Mouse (Mus musculus) midbrain, embryonic 15.5 days (tissue): ENCODE measurements at regions not wholly inside any gene's neighbourhood (a gene's known extent, or its start where the extent isn't known, plus 50 kb on each side); places are given as distances from the start of the nearest gene placed in this dataset.

Experiments used
- ATAC-seq: fragments of 200-750 bp; cut with Nextera tagmentation; replicated peaks from 2 replicates; pipeline ENCODE4 v1.8.0; 2017; ENCODE audit warnings: moderate TSS enrichment
- H3K27ac ChIP-seq: fragments of 300-500 bp; sonication (generic); 2 replicates; pipeline ENCODE4 v1.5.1; 2015; ENCODE audit warnings: mild to moderate bottlenecking, inconsistent platforms
- H3K27me3 ChIP-seq: fragments of 300-500 bp; sonication (generic); replicated peaks from 2 replicates; pipeline ENCODE4 v1.6.1; 2015; ENCODE audit warnings: inconsistent platforms
- H3K36me3 ChIP-seq: fragments of 300-500 bp; sonication (generic); replicated peaks from 2 replicates; pipeline ENCODE4 v1.6.1; 2015; ENCODE audit warnings: inconsistent platforms
- H3K4me1 ChIP-seq: fragments of 300-500 bp; sonication (generic); 2 replicates; pipeline ENCODE4 v1.6.1; 2015; ENCODE audit warnings: inconsistent platforms
- H3K4me2 ChIP-seq: fragments of 300-500 bp; sonication (generic); 2 replicates; pipeline ENCODE4 v1.6.1; 2015; ENCODE audit warnings: inconsistent platforms, mild to moderate bottlenecking, moderate library complexity
- H3K4me3 ChIP-seq: fragments of 300-500 bp; sonication (generic); 2 replicates; pipeline ENCODE4 v1.5.1; 2015; ENCODE audit warnings: mild to moderate bottlenecking, inconsistent platforms
- H3K9ac ChIP-seq: fragments of 300-500 bp; sonication (generic); 2 replicates; pipeline ENCODE4 v1.6.1; 2015; ENCODE audit warnings: mild to moderate bottlenecking, inconsistent platforms
- H3K9me3 ChIP-seq: fragments of 300-500 bp; sonication (generic); 2 replicates; pipeline ENCODE4 v1.6.1; 2016; ENCODE audit warnings: inconsistent platforms
- WGBS: fragments of 180-500 bp; shearing (Covaris S2); methylation state at CpG from one replicate; pipeline ENCODE4 v1.1.7; 2015; ENCODE audit warnings: mixed read lengths; 5-methylcytosine and 5-hydroxymethylcytosine counted together

GRCm38 (mm10) chr14:99603257-99603656 is 304.8 kb downstream of the Klf5 start:
- Histone ChIP-seq H3K4me1 (no peaks in the 10 kb centered on the region), H3K27ac (no peak overlapping the region), H3K36me3 (no peaks in the 10 kb centered on the region), H3K27me3 (no peaks in the 10 kb centered on the region), H3K4me3 (no peak overlapping the region), H3K9ac (no peak overlapping the region), H3K9me3 (no peaks in the 10 kb centered on the region), H3K4me2 (no peak overlapping the region)
- no peak for ATAC-seq
- WGBS = 33% methylated on average over 2 of the region's 2 CpGs

- Histone ChIP-seq H3K4me2 (no peak overlapping the region), H3K36me3 (no peaks in the 10 kb centered on the region), H3K4me3 (no peak overlapping the region), H3K9me3 (no peaks in the 10 kb centered on the region), H3K4me1 (no peaks in the 10 kb centered on the region), H3K27me3 (no peaks in the 10 kb centered on the region), H3K9ac (no peak overlapping the region), H3K27ac (no peak overlapping the region)
- no peak for ATAC-seq
- WGBS = 62% methylated on average over 6 of the region's 6 CpGs
These were observed 307.0 kb downstream of the Klf5 start for GRCm38 (mm10) chr14:99605351-99606100.

- Histone ChIP-seq H3K4me3 (no peak overlapping the region), H3K4me2 (no peak overlapping the region), H3K36me3 (no peaks in the 10 kb centered on the region), H3K27ac (no peak overlapping the region), H3K9me3 (no peaks in the 10 kb centered on the region), H3K4me1 (no peaks in the 10 kb centered on the region), H3K9ac (no peak overlapping the region), H3K27me3 (no peaks in the 10 kb centered on the region)
- no peak for ATAC-seq
- WGBS = 96% methylated on average over 2 of the region's 2 CpGs
These were observed 310.5 kb downstream of the Klf5 start for GRCm38 (mm10) chr14:99609003-99609402.

GRCm38 (mm10) chr14:99611435-99611834 is 312.9 kb downstream of the Klf5 start:
- Histone ChIP-seq H3K27ac (no peak overlapping the region), H3K27me3 (no peaks in the 10 kb centered on the region), H3K4me2 (no peak overlapping the region), H3K9me3 (no peaks in the 10 kb centered on the region), H3K36me3 (no peaks in the 10 kb centered on the region), H3K9ac (no peak overlapping the region), H3K4me1 (no peaks in the 10 kb centered on the region), H3K4me3 (no peak overlapping the region)
- ATAC-seq = no peak
- 92% methylated on average over 5 of the region's 5 CpGs for WGBS

- no peaks in the 10 kb centered on the region for H3K36me3 ChIP-seq
- no peaks in the 10 kb centered on the region for H3K27me3 ChIP-seq
- no peak overlapping the region for H3K4me3 ChIP-seq
- H3K4me2 ChIP-seq = no peak overlapping the region
- H3K9ac ChIP-seq = no peak overlapping the region
- WGBS = 94% methylated on average over 3 of the region's 3 CpGs
- no peak overlapping the region for H3K27ac ChIP-seq
- 0 out of 2 replicates have a peak, but pooled peaks cover 4% of the 10 kb centered on the region for H3K4me1 ChIP-seq
- no peaks in the 10 kb centered on the region for H3K9me3 ChIP-seq
- no peak for ATAC-seq
These were observed 313.6 kb downstream of the Klf5 start for GRCm38 (mm10) chr14:99612114-99612513.

GRCm38 (mm10) chr14:99614748-99615147 is 316.3 kb downstream of the Klf5 start:
- no peaks in the 10 kb centered on the region for H3K9me3 ChIP-seq
- 0 out of 2 replicates have a peak, but pooled peaks cover 4% of the 10 kb centered on the region for H3K4me1 ChIP-seq
- 92% methylated on average over 3 of the region's 3 CpGs for WGBS
- no peak overlapping the region for H3K27ac ChIP-seq
- no peak overlapping the region for H3K4me3 ChIP-seq
- H3K9ac ChIP-seq = no peak overlapping the region
- H3K36me3 ChIP-seq = no peaks in the 10 kb centered on the region
- no peaks in the 10 kb centered on the region for H3K27me3 ChIP-seq
- H3K4me2 ChIP-seq = no peak overlapping the region
- no peak for ATAC-seq

GRCm38 (mm10) chr14:99616655-99617335 is 318.3 kb downstream of the Klf5 start:
- Histone ChIP-seq H3K4me3 (no peak overlapping the region), H3K36me3 (no peaks in the 10 kb centered on the region), H3K27ac (no peak overlapping the region), H3K9ac (no peak overlapping the region), H3K27me3 (no peaks in the 10 kb centered on the region), H3K9me3 (no peaks in the 10 kb centered on the region), H3K4me2 (no peak overlapping the region), H3K4me1 (0 out of 2 replicates have a peak, but pooled peaks cover 4% of the 10 kb centered on the region)
- 54% methylated on average over 7 of the region's 7 CpGs for WGBS
- ATAC-seq = no peak

GRCm38 (mm10) chr14:99617374-99617773 is 318.9 kb downstream of the Klf5 start:
- no peak overlapping the region for H3K4me3 ChIP-seq
- 88% methylated on average over 2 of the region's 2 CpGs for WGBS
- ATAC-seq = no peak

GRCm38 (mm10) chr14:99621538-99621937 is 323.0 kb downstream of the Klf5 start:
- no peak overlapping the region for H3K27ac ChIP-seq
- H3K9me3 ChIP-seq = no peaks in the 10 kb centered on the region
- 0 out of 2 replicates have a peak, but pooled peaks cover 3% of the 10 kb centered on the region for H3K4me1 ChIP-seq
- 86% methylated on average over 3 of the region's 3 CpGs for WGBS
- H3K9ac ChIP-seq = no peak overlapping the region
- no peak for ATAC-seq
- no peak overlapping the region for H3K4me3 ChIP-seq
- H3K27me3 ChIP-seq = no peaks in the 10 kb centered on the region
- no peaks in the 10 kb centered on the region for H3K36me3 ChIP-seq
- no peak overlapping the region for H3K4me2 ChIP-seq

More at GRCm38 (mm10) chr14:99617374-99617773, 318.9 kb downstream of the Klf5 start:
- no peaks in the 10 kb centered on the region for H3K9me3 ChIP-seq
- no peaks in the 10 kb centered on the region for H3K36me3 ChIP-seq
- H3K4me2 ChIP-seq = no peak overlapping the region
- no peak overlapping the region for H3K27ac ChIP-seq
- H3K9ac ChIP-seq = no peak overlapping the region
- no peaks in the 10 kb centered on the region for H3K27me3 ChIP-seq
- 0 out of 2 replicates have a peak, but pooled peaks cover 4% of the 10 kb centered on the region for H3K4me1 ChIP-seq

GRCm38 (mm10) chr14:99624380-99625327 is 326.2 kb downstream of the Klf5 start:
- H3K27me3 ChIP-seq = no peaks in the 10 kb centered on the region
- no peak for ATAC-seq
- H3K9me3 ChIP-seq = no peaks in the 10 kb centered on the region
- H3K27ac ChIP-seq = no peak overlapping the region
- H3K36me3 ChIP-seq = no peaks in the 10 kb centered on the region
- no peak overlapping the region for H3K4me2 ChIP-seq
- no peaks in the 10 kb centered on the region for H3K4me1 ChIP-seq
- WGBS = 88% methylated on average over 10 of the region's 10 CpGs
- no peak overlapping the region for H3K9ac ChIP-seq
- no peak overlapping the region for H3K4me3 ChIP-seq

- H3K9me3 ChIP-seq = no peaks in the 10 kb centered on the region
- H3K4me1 ChIP-seq = no peaks in the 10 kb centered on the region
- H3K27me3 ChIP-seq = no peaks in the 10 kb centered on the region
- H3K36me3 ChIP-seq = no peaks in the 10 kb centered on the region
- H3K27ac ChIP-seq = no peak overlapping the region
- H3K4me3 ChIP-seq = no peak overlapping the region
- no peak for ATAC-seq
- 85% methylated on average over 1 of the region's 1 CpGs for WGBS
- no peak overlapping the region for H3K4me2 ChIP-seq
- no peak overlapping the region for H3K9ac ChIP-seq
These were observed 329.1 kb downstream of the Klf5 start for GRCm38 (mm10) chr14:99627615-99628014.

- H3K4me1 ChIP-seq = no peaks in the 10 kb centered on the region
- H3K4me3 ChIP-seq = no peak overlapping the region
- H3K27ac ChIP-seq = no peak overlapping the region
- H3K4me2 ChIP-seq = no peak overlapping the region
- WGBS = 78% methylated on average over 10 of the region's 10 CpGs
- ATAC-seq = no peak
- H3K9ac ChIP-seq = no peak overlapping the region
- H3K36me3 ChIP-seq = no peaks in the 10 kb centered on the region
- H3K9me3 ChIP-seq = no peaks in the 10 kb centered on the region
- no peaks in the 10 kb centered on the region for H3K27me3 ChIP-seq
These were observed 332.6 kb downstream of the Klf5 start for GRCm38 (mm10) chr14:99631092-99631491.
